Mouse (Mus musculus): ENCODE measurements around the gene Fam129c. TPM values are rescaled to one million over a fixed set of nuclear protein-coding genes. Genes with fewer than 3 reads are reported as not detected.

Fam129c gene
- polyA plus RNA-seq, 1 experiment from 2014 or later = 6.4 TPM

DNA sequence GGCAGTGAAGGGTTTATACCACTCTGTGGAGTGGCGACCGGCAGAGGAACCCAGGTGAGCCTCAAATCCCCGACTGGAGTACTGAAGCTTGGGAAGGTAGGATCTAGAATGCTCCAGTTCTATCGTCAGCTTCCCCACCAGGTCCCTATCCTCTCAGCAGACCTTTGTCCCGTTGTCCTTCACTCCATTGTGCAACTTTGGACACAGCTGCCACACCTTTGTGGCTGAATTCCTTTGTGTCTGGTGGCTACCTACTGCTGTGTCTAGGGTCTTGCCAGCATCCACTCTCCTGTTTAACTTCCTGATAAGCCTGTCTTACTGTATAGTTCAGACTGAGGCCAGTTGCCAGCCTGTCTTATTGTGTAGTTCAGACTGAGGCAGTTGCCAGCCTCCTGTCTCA lies 14.7 kb downstream of the Fam129c start:
- Histone ChIP-seq H3K27ac (ENCODE audit: low read depth, low read length) (no peak overlapping the region), H3K9ac (ENCODE audit: low read depth, low read length) (peak overlapping the region; percentile 89), H3K27me3 (replicated peaks; ENCODE audit: control insufficient read depth, insufficient read depth, low read length) (no peaks in the 10 kb centered on the region), H3K36me3 (ENCODE audit: control insufficient read depth, insufficient read depth, low read length) (peaks cover 19% of the 10 kb centered on the region), H3K9me3 (ENCODE audit: control insufficient read depth, low read length) (no peaks in the 10 kb centered on the region), H3K4me1 (ENCODE audit: control insufficient read depth, insufficient read depth, low read depth, low read length) (peaks cover 12% of the 10 kb centered on the region), H3K4me3 (ENCODE audit: low read length) (peak overlapping the region; percentile 87), H3K4me2 (ENCODE audit: low read length) (peak overlapping the region; percentile 89)
- ATAC-seq = no peak
- 29% methylated on average over 5 of the region's 5 CpGs for WGBS

DNA sequence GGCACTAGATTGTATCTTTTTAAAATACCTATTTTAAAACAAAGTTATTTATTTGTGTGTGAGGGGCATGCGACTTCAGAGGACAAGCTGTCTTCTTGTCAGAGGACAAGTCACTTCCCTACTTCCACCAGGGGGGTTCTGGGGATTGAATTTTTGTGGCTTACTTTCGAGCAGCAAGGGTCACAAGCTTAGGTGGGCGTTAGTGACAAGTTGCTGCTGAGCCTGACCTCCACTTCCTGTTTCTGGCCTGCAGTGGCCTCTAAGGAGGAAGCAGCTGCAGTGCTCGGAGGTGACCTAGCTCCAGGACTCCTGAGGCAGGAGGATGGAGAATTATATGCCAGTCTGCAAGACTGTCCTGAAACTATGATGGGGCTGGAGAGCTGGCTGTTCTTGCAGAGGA lies 16.0 kb downstream of the Fam129c start:
- peaks cover 32% of the 10 kb centered on the region for H3K36me3 ChIP-seq (ENCODE audit: control insufficient read depth, insufficient read depth, low read length)
- no peak for ATAC-seq
- H3K4me1 ChIP-seq (ENCODE audit: control insufficient read depth, insufficient read depth, low read depth, low read length) = peaks cover 12% of the 10 kb centered on the region
- no peak overlapping the region for H3K9ac ChIP-seq (ENCODE audit: low read depth, low read length)
- H3K27ac ChIP-seq (ENCODE audit: low read depth, low read length) = no peak overlapping the region
- H3K4me2 ChIP-seq (ENCODE audit: low read length) = no peak overlapping the region
- H3K27me3 ChIP-seq (replicated peaks; ENCODE audit: control insufficient read depth, insufficient read depth, low read length) = no peaks in the 10 kb centered on the region
- 62% methylated on average over 4 of the region's 4 CpGs for WGBS
- no peaks in the 10 kb centered on the region for H3K9me3 ChIP-seq (ENCODE audit: control insufficient read depth, low read length)
- no peak overlapping the region for H3K4me3 ChIP-seq (ENCODE audit: low read length)

DNA sequence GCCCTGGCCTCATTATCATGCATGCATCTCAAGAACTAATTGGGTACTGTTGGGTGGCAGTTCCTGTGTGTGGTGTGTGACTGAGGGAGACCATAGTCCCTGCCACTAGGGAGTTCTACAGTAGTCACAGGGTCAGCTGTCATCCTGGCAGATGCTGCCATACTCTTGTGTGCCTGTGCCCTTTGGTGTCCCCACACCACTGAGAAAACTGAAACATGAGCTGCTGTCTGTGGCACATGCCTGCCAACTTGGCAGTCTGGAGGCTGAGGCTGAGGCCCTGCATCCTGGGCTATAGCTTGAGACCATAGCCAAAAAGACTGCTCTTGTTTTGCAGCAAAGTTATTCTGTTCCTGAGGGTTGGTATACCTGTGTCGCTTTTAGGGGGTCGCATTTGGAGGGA lies 22.3 kb downstream of the Fam129c start:
- H3K4me1 ChIP-seq (ENCODE audit: control insufficient read depth, insufficient read depth, low read depth, low read length) = no peaks in the 10 kb centered on the region
- 91% methylated on average over 2 of the region's 2 CpGs for WGBS
- no peak overlapping the region for H3K4me2 ChIP-seq (ENCODE audit: low read length)
- H3K9ac ChIP-seq (ENCODE audit: low read depth, low read length) = no peak overlapping the region
- H3K27me3 ChIP-seq (replicated peaks; ENCODE audit: control insufficient read depth, insufficient read depth, low read length) = no peaks in the 10 kb centered on the region
- no peak overlapping the region for H3K27ac ChIP-seq (ENCODE audit: low read depth, low read length)
- peaks cover 76% of the 10 kb centered on the region for H3K36me3 ChIP-seq (ENCODE audit: control insufficient read depth, insufficient read depth, low read length)
- H3K9me3 ChIP-seq (ENCODE audit: control insufficient read depth, low read length) = no peaks in the 10 kb centered on the region
- H3K4me3 ChIP-seq (ENCODE audit: low read length) = no peak overlapping the region
- no peak for ATAC-seq

DNA sequence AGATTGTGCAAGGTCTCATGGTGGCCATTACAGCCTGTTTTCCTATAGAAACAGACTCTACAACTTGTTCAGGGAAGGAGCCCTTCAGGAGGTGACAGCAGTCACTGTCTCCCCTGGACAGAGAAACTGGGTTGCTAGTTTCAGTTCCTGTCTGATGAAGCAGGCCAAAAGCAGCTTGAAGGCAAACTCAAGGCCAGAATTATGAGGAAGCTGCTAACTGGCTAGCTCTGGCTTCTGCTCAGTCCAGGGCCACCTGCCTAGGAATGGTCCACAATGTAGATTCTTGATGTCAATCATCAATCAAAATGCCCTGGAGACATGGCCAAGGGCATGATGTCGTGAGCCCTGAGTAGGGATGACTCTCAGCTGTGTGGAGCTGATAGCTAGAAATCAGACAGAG lies 27.6 kb downstream of the Fam129c start:
- no peak for ATAC-seq
- 50% methylated on average over 1 of the region's 1 CpGs for WGBS
- no peak overlapping the region for H3K27ac ChIP-seq (ENCODE audit: low read depth, low read length)
- peaks cover 41% of the 10 kb centered on the region for H3K36me3 ChIP-seq (ENCODE audit: control insufficient read depth, insufficient read depth, low read length)
- no peak overlapping the region for H3K4me2 ChIP-seq (ENCODE audit: low read length)
- H3K27me3 ChIP-seq (replicated peaks; ENCODE audit: control insufficient read depth, insufficient read depth, low read length) = no peaks in the 10 kb centered on the region
- no peak overlapping the region for H3K9ac ChIP-seq (ENCODE audit: low read depth, low read length)
- H3K9me3 ChIP-seq (ENCODE audit: control insufficient read depth, low read length) = no peaks in the 10 kb centered on the region
- H3K4me1 ChIP-seq (ENCODE audit: control insufficient read depth, insufficient read depth, low read depth, low read length) = peaks cover 12% of the 10 kb centered on the region
- no peak overlapping the region for H3K4me3 ChIP-seq (ENCODE audit: low read length)

DNA sequence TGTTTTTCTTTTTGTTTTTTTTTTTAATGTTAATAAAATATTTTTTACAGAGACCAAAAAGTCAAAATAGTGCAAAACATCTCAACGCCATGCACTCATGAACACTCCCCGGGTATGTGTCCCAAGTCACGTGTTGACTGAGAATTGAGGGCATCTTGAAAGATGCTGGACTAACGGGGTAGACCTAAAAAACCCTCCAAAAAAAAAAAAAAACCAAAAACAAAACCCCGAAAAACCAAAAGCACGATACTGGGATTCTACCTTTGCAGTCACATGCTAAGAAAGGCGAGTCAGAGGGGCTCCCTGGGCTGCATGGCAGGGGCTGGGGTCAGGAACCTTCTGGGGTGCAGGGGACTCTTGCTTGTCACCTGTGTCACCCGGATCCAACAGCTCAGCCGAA lies 29.3 kb downstream of the Fam129c start:
- H3K27me3 ChIP-seq (replicated peaks; ENCODE audit: control insufficient read depth, insufficient read depth, low read length) = no peaks in the 10 kb centered on the region
- H3K9ac ChIP-seq (ENCODE audit: low read depth, low read length) = no peak overlapping the region
- peaks cover 13% of the 10 kb centered on the region for H3K4me1 ChIP-seq (ENCODE audit: control insufficient read depth, insufficient read depth, low read depth, low read length)
- no peak overlapping the region for H3K27ac ChIP-seq (ENCODE audit: low read depth, low read length)
- ATAC-seq = no peak
- no peaks in the 10 kb centered on the region for H3K9me3 ChIP-seq (ENCODE audit: control insufficient read depth, low read length)
- 90% methylated on average over 9 of the region's 9 CpGs for WGBS
- peaks cover 29% of the 10 kb centered on the region for H3K36me3 ChIP-seq (ENCODE audit: control insufficient read depth, insufficient read depth, low read length)
- no peak overlapping the region for H3K4me3 ChIP-seq (ENCODE audit: low read length)
- no peak overlapping the region for H3K4me2 ChIP-seq (ENCODE audit: low read length)

DNA sequence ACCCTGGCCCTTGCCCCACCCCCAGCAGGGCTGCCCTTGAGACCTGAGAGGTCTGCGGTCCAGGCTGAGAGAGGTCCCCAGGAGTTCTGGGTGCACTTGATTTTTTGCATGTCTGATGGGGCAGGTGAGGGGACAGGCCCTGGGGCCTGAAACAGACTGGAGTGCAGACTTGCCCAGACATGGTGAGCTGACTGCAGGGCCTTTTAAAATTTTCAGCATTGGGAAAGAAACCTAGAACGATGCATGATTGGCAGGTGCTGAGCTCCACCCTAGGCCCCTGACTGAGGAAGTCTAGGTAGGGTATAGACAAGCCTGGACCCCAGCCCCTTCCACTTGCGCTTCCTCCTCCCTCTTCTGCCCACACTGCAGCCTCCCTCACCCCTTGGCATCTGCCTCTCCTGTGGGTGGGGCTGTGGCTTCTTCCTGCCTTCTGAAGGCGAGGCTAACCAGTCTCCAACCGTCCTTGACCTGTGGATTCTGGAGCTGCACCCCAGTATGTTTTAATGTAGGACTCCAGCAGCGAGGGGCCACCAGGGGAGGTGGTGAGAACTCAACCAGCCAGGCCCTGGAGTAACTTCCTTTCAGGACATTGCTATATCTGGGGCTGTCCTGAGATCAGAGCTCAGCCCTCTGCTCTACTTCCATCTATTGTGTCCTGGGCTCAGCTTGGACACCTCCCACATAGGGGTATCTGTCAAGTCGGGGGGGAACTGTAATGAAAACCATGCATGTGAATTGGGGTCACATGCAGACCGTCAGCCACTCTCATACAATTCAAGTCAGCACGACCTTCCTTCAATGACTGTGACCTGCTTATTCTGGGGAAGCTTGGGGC lies 30.0 kb downstream of the Fam129c start:
- Histone ChIP-seq H3K4me1 (ENCODE audit: control insufficient read depth, insufficient read depth, low read depth, low read length) (peaks cover 13% of the 10 kb centered on the region), H3K36me3 (ENCODE audit: control insufficient read depth, insufficient read depth, low read length) (peaks cover 23% of the 10 kb centered on the region), H3K27ac (ENCODE audit: low read depth, low read length) (peak overlapping the region; percentile 59), H3K4me3 (ENCODE audit: low read length) (no peak overlapping the region), H3K27me3 (replicated peaks; ENCODE audit: control insufficient read depth, insufficient read depth, low read length) (peaks cover under 1% of the 10 kb centered on the region; the same call in 1 of the 2 replicates), H3K9me3 (ENCODE audit: control insufficient read depth, low read length) (no peaks in the 10 kb centered on the region), H3K4me2 (ENCODE audit: low read length) (no peak overlapping the region), H3K9ac (ENCODE audit: low read depth, low read length) (no peak overlapping the region; the same call in 1 of the 2 replicates)
- no peak for ATAC-seq
- WGBS = 49% methylated on average over 9 of the region's 9 CpGs

DNA sequence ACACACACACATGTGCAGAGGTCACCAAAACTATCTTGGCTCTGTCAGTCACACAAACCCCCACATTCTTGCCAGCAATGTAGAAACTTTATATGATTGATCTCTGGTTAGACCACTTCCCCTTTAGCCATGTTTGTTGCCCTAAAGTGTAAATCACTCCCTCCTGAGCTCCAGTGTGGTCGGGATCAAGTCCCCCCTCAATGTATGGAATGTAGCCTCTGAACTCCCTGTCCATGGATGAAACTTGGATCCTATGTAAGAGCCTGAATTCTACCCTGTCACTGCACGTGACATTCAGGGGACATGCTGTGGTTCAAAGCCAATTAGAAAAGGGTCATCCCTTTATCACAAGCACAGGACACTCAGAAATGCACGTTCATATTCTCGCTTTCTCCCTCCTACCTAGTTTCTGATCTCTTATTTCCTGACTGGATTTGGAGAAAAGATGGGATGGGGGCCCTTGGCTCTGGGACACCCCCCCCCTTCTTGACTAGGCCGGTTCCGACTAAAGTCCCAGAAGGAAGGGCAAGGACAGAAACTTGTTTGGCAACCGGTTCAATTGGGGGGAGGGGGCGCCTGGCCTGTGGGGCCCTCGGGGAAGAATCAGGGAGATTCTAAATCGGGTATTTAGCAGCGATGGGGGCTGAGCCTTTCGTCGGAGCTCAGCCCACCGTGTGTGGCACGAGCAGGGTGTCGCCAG lies 31.1 kb downstream of the Fam129c start:
- H3K4me1 ChIP-seq (ENCODE audit: control insufficient read depth, insufficient read depth, low read depth, low read length) = peaks cover 13% of the 10 kb centered on the region
- peak overlapping the region; percentile 51 for H3K4me3 ChIP-seq (ENCODE audit: low read length)
- peaks cover 20% of the 10 kb centered on the region for H3K36me3 ChIP-seq (ENCODE audit: control insufficient read depth, insufficient read depth, low read length)
- ATAC-seq = no peak
- 7% methylated on average over 16 of the region's 16 CpGs for WGBS
- peak overlapping the region; percentile 76 for H3K9ac ChIP-seq (ENCODE audit: low read depth, low read length)
- H3K27me3 ChIP-seq (replicated peaks; ENCODE audit: control insufficient read depth, insufficient read depth, low read length) = peaks cover 2% of the 10 kb centered on the region; the same call in 1 of the 2 replicates
- peak overlapping the region; percentile 87 for H3K27ac ChIP-seq (ENCODE audit: low read depth, low read length)
- H3K4me2 ChIP-seq (ENCODE audit: low read length) = peak overlapping the region; percentile 98
- no peaks in the 10 kb centered on the region for H3K9me3 ChIP-seq (ENCODE audit: control insufficient read depth, low read length)

DNA sequence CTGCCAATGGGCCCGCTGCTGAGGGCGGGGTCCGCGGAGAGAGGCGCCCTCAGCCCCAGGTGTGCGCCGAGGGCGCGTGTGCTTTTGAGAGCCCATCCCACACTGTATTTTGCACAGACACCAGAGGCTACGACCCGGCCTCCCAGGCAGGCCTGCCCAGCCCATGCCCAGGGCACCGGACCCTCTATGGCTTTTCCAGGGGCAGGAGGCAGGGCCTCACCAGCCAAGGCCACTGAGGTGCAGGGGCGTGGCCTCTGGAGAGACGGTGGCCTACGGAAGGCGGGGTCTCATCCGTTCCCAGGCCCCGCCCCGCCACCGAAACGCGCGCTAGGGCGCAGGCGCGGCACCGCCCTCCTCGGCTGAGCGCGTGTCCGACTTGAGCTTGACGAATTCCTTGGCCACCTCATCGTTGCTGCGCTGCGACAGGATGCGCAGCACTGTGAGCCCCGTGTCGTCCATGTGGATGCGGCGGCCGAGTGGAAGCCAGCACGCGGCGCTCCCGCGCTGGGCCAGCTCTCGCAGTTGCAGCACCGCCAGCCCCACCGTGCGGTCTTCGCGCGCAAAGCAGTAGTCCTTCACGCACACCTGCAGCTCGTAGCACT lies 31.7 kb downstream of the Fam129c start:
- ATAC-seq = peak; percentile 91
- Histone ChIP-seq H3K9me3 (ENCODE audit: control insufficient read depth, low read length) (no peaks in the 10 kb centered on the region), H3K4me1 (ENCODE audit: control insufficient read depth, insufficient read depth, low read depth, low read length) (peaks cover 14% of the 10 kb centered on the region), H3K9ac (ENCODE audit: low read depth, low read length) (peak overlapping the region; percentile 76), H3K36me3 (ENCODE audit: control insufficient read depth, insufficient read depth, low read length) (peaks cover 14% of the 10 kb centered on the region), H3K27ac (ENCODE audit: low read depth, low read length) (peak overlapping the region; percentile 87), H3K4me2 (ENCODE audit: low read length) (peak overlapping the region; percentile 98), H3K4me3 (ENCODE audit: low read length) (peak overlapping the region; percentile 51), H3K27me3 (replicated peaks; ENCODE audit: control insufficient read depth, insufficient read depth, low read length) (peaks cover 2% of the 10 kb centered on the region; the same call in 1 of the 2 replicates)
- under 1% methylated on average over 52 of the region's 55 CpGs for WGBS

DNA sequence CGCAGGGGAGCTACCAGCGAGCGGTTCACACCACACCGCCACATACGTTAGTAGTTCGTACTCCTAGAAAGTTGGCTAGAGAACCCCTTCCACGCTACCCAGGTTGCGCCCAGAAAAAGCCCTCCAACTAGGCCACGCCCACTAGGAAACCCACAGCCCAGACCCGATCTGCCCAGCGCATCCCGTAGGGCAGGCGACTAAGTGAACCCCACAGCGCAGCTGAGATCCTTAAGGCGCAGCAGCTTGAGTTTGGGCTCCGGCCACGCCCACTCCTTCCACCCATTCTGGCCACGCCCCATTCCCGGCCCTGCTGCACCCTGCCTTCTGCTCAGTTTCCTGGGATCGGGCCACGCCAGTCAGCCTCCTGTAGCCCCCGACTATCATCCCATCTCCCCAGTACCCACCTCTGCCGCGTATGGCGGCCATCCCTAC lies 32.3 kb downstream of the Fam129c start:
- ATAC-seq = peak; percentile 16
- Histone ChIP-seq H3K4me1 (ENCODE audit: control insufficient read depth, insufficient read depth, low read depth, low read length) (peaks cover 17% of the 10 kb centered on the region), H3K36me3 (ENCODE audit: control insufficient read depth, insufficient read depth, low read length) (peaks cover 10% of the 10 kb centered on the region), H3K4me2 (ENCODE audit: low read length) (peak overlapping the region; percentile 98), H3K27ac (ENCODE audit: low read depth, low read length) (peak overlapping the region; percentile 87), H3K9ac (ENCODE audit: low read depth, low read length) (peak overlapping the region; percentile 76), H3K27me3 (replicated peaks; ENCODE audit: control insufficient read depth, insufficient read depth, low read length) (peaks cover 2% of the 10 kb centered on the region; the same call in 1 of the 2 replicates), H3K9me3 (ENCODE audit: control insufficient read depth, low read length) (no peaks in the 10 kb centered on the region), H3K4me3 (ENCODE audit: low read length) (peak overlapping the region; percentile 51)
- 4% methylated on average over 25 of the region's 25 CpGs for WGBS

Measured in hindbrain, embryonic 16.5 days (tissue).